Mouse (Mus musculus) lung, postnatal 0 days (tissue): ENCODE data around the gene 2300009A05Rik. TPM values are rescaled to one million over a fixed set of nuclear protein-coding genes. Genes with fewer than 3 reads are reported as not detected.

Experiments used
- ATAC-seq: fragments of 200-750 bp; cut with Nextera tagmentation; 2 replicates; pipeline ENCODE4 v1.8.0; 2017; ENCODE audit warnings: moderate library complexity
- DNase-seq: peaks from one replicate; pipeline ENCODE4 v3.0.0-alpha.2; 2016; ENCODE audit warnings: low spot score
- H3K27ac ChIP-seq: fragments of 300-500 bp; sonication (generic); 2 replicates; pipeline ENCODE4 v1.5.1; 2014; ENCODE audit warnings: antibody characterized with exemption, mild to moderate bottlenecking, low read length, mixed read lengths
- H3K27me3 ChIP-seq: fragments of 300-500 bp; sonication (generic); replicated peaks from 2 replicates; pipeline ENCODE4 v1.6.1; 2014; ENCODE audit warnings: low read length, mixed read lengths; ENCODE audit not compliant: insufficient read depth
- H3K36me3 ChIP-seq: fragments of 300-500 bp; sonication (generic); 2 replicates; pipeline ENCODE4 v1.6.1; 2014; ENCODE audit warnings: low read length, mixed read lengths; ENCODE audit not compliant: insufficient read depth
- H3K4me1 ChIP-seq: fragments of 300-500 bp; sonication (generic); 2 replicates; pipeline ENCODE4 v1.6.1; 2014; ENCODE audit warnings: antibody characterized with exemption, low read depth, low read length, mixed read lengths; ENCODE audit not compliant: insufficient read depth
- H3K4me2 ChIP-seq: fragments of 300-500 bp; sonication (generic); replicated peaks from 2 replicates; pipeline ENCODE4 v1.6.1; 2014; ENCODE audit warnings: low read depth, mild to moderate bottlenecking, low read length, moderate library complexity, mixed read lengths
- H3K4me3 ChIP-seq: fragments of 300-500 bp; sonication (generic); 2 replicates; pipeline ENCODE4 v1.5.1; 2014; ENCODE audit warnings: low read depth, low read length
- H3K9ac ChIP-seq: fragments of 300-500 bp; sonication (generic); replicated peaks from 2 replicates; pipeline ENCODE4 v1.6.1; 2014; ENCODE audit warnings: low read depth, mild to moderate bottlenecking
- H3K9me3 ChIP-seq: fragments of 300-500 bp; sonication (generic); 2 replicates; pipeline ENCODE4 v1.6.1; 2016; ENCODE audit warnings: low read length, mixed read lengths
- CTCF ChIP-seq: IDR thresholded peaks from 2 replicates; pipeline ENCODE4 v1.5.1; 2016; ENCODE audit warnings: antibody characterized with exemption, mild to moderate bottlenecking
- EP300 ChIP-seq: IDR thresholded peaks from 2 replicates; pipeline ENCODE4 v1.6.1; 2016; ENCODE audit warnings: antibody characterized with exemption, mild to moderate bottlenecking, control low read depth
- WGBS: fragments of 180-500 bp; shearing (Covaris S2); extraction: QIAGEN DNeasy Blood & Tissue Kit; methylation state at CpG from one replicate; pipeline ENCODE4 v1.1.7; 2014; 5-methylcytosine and 5-hydroxymethylcytosine counted together
- polyA plus RNA-seq: library from polyadenylated mRNA; unstranded; fragments of >200 nt; fragmentation: Nextera tagmentation; extraction: Ambion mirVana; gene quantifications from 2 replicates; pipeline ENCODE4 v1.2.1, GENCODE M21; 2015

The 2300009A05Rik gene
- polyA plus RNA-seq, 1 experiment from 2014 or later = 57.5 TPM

GRCm38 (mm10) chr9:63399463-63399815 lies 393 bp upstream of the 2300009A05Rik start:
- peak overlapping the region; percentile 44; the same call in 1 of the 2 replicates for H3K9ac ChIP-seq
- peak overlapping the region; percentile 77 for H3K4me3 ChIP-seq
- peak; percentile 28 for ATAC-seq
- no peak for TF ChIP-seq EP300
- no peak for TF ChIP-seq CTCF
- H3K36me3 ChIP-seq = no peaks in the 10 kb centered on the region
- H3K4me2 ChIP-seq = peak overlapping the region; percentile 92
- no peaks in the 10 kb centered on the region for H3K9me3 ChIP-seq
- WGBS = 3% methylated on average over 8 of the region's 8 CpGs
- H3K27me3 ChIP-seq = no peaks in the 10 kb centered on the region
- H3K4me1 ChIP-seq = no peaks in the 10 kb centered on the region
- peak overlapping the region; percentile 82; the same call in 1 of the 2 replicates for H3K27ac ChIP-seq
- no peak for DNase-seq

GRCm38 (mm10) chr9:63395612-63396011 lies 3.4 kb downstream of the 2300009A05Rik start:
- H3K4me2 ChIP-seq = no peak overlapping the region
- DNase-seq = no peak
- H3K27ac ChIP-seq = no peak overlapping the region
- H3K9ac ChIP-seq = no peak overlapping the region
- 84% methylated on average over 7 of the region's 7 CpGs for WGBS
- H3K4me1 ChIP-seq = no peaks in the 10 kb centered on the region
- no peak overlapping the region for H3K4me3 ChIP-seq
- ATAC-seq = no peak
- H3K9me3 ChIP-seq = no peaks in the 10 kb centered on the region
- no peaks in the 10 kb centered on the region for H3K36me3 ChIP-seq
- TF ChIP-seq EP300 (no peak), CTCF (no peak)
- no peaks in the 10 kb centered on the region for H3K27me3 ChIP-seq

- Histone ChIP-seq H3K36me3 (no peaks in the 10 kb centered on the region), H3K4me3 (no peak overlapping the region), H3K9ac (no peak overlapping the region), H3K4me1 (no peaks in the 10 kb centered on the region), H3K27me3 (no peaks in the 10 kb centered on the region), H3K4me2 (no peak overlapping the region), H3K27ac (no peak overlapping the region), H3K9me3 (no peaks in the 10 kb centered on the region)
- TF ChIP-seq CTCF (no peak), EP300 (no peak)
- ATAC-seq = no peak
- no peak for DNase-seq
- WGBS = 65% methylated on average over 2 of the region's 2 CpGs
These were observed 7.7 kb downstream of the 2300009A05Rik start for GRCm38 (mm10) chr9:63391307-63391706.

GRCm38 (mm10) chr9:63382761-63383160 lies 16.3 kb downstream of the 2300009A05Rik start:
- DNase-seq = no peak
- no peaks in the 10 kb centered on the region for H3K9me3 ChIP-seq
- ATAC-seq = no peak
- H3K4me1 ChIP-seq = no peaks in the 10 kb centered on the region; the same call in 1 of the 2 replicates
- WGBS = 88% methylated on average over 4 of the region's 4 CpGs
- H3K4me2 ChIP-seq = no peak overlapping the region
- H3K4me3 ChIP-seq = no peak overlapping the region
- no peak overlapping the region for H3K27ac ChIP-seq
- TF ChIP-seq EP300 = no peak
- no peak for TF ChIP-seq CTCF
- H3K27me3 ChIP-seq = no peaks in the 10 kb centered on the region
- H3K36me3 ChIP-seq = no peaks in the 10 kb centered on the region
- no peak overlapping the region for H3K9ac ChIP-seq

- TF ChIP-seq EP300 (no peak), CTCF (no peak)
- H3K9me3 ChIP-seq = no peaks in the 10 kb centered on the region
- WGBS = 81% methylated on average over 3 of the region's 3 CpGs
- H3K4me2 ChIP-seq = no peak overlapping the region
- no peak overlapping the region for H3K27ac ChIP-seq
- no peaks in the 10 kb centered on the region for H3K27me3 ChIP-seq
- H3K36me3 ChIP-seq = no peaks in the 10 kb centered on the region
- H3K4me1 ChIP-seq = peaks cover 8% of the 10 kb centered on the region; the same call in 1 of the 2 replicates
- ATAC-seq (no peak), DNase-seq (no peak)
- H3K4me3 ChIP-seq = no peak overlapping the region
- no peak overlapping the region for H3K9ac ChIP-seq
These were observed 18.7 kb downstream of the 2300009A05Rik start for GRCm38 (mm10) chr9:63380326-63380725.

- no peaks in the 10 kb centered on the region for H3K27me3 ChIP-seq
- H3K27ac ChIP-seq = peak overlapping the region; percentile 90
- H3K36me3 ChIP-seq = 0 out of 2 replicates have a peak, but pooled peaks cover 2% of the 10 kb centered on the region
- H3K9ac ChIP-seq = peak overlapping the region; percentile 72
- ATAC-seq = no peak
- 15% methylated on average over 8 of the region's 8 CpGs for WGBS
- H3K4me2 ChIP-seq = peak overlapping the region; percentile 80
- peaks cover 8% of the 10 kb centered on the region; the same call in 1 of the 2 replicates for H3K4me1 ChIP-seq
- no peaks in the 10 kb centered on the region for H3K9me3 ChIP-seq
- DNase-seq = no peak
- no peak for TF ChIP-seq EP300
- TF ChIP-seq CTCF = no peak
- peak overlapping the region; percentile 80 for H3K4me3 ChIP-seq
These were observed 20.9 kb downstream of the 2300009A05Rik start for GRCm38 (mm10) chr9:63378174-63378573.
